Mouse (Mus musculus) left cerebral cortex, adult 8-10 months (tissue): ENCODE data around the gene Vamp4. TPM values are rescaled to one million over a fixed set of nuclear protein-coding genes. Genes with fewer than 3 reads are reported as not detected.
A peak's percentile ranks its signal among the peaks of the same experiment; 100 is the strongest.
"Not testable (repeated sequence)": the region's sequence is repeated elsewhere in the genome, so short reads cannot be mapped to it uniquely, and the experiment has no call there.

Experiments used
- DNase-seq, 2 experiments: peaks; one replicate each; pipeline ENCODE4 v3.0.0; 2022; ENCODE audit warnings: low spot score in 2 of 2
- total RNA-seq, 4 experiments: library from RNA; stranded (reverse); gene quantifications; 2 replicates each; pipeline ENCODE4 v1.2.4; 2022

Gene Vamp4
- total RNA-seq, 4 experiments from 2014 or later, result 97.3 to 120 (median 106) TPM

DNA sequence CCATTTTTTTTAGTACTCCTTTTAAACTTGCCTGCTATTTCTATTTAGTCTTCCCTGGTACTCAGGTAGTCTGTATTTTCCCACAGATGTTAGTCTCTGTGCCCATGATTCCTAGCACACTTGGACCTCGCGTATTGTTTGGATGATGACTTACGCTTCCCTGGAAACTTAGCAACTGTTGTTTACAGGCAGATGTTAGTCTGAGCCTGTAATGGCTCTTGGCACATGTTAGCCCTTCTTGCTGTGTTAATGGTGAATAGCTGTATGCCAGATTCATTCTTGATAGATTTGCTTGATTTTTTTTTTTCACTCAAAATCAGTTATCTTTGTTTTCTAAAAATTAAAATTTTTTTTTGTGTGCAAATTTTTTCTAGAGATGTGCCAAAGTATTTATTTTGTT lies 18.3 kb downstream of the Vamp4 start:
- DNase-seq, result no peak

DNA sequence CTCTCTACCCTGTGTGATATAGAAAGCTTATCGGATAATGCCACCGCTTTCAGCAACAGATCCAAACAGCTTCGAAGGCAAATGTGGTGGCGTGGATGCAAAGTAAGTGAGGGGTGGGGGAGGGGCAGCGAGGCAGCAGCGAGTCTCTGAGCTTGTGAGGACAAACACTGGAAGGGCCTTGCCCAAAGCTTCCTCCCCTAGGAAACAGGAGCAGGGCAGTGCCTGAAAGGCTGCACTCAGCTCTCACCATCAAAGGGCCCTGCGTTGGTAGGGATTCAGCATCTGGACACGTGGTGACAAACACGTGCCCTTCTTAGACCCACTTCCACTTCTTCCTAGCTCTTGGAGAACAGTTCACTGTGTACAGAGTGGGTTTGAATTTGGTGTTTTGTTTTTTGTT lies 19.1 kb downstream of the Vamp4 start:
- DNase-seq, result no peak

DNA sequence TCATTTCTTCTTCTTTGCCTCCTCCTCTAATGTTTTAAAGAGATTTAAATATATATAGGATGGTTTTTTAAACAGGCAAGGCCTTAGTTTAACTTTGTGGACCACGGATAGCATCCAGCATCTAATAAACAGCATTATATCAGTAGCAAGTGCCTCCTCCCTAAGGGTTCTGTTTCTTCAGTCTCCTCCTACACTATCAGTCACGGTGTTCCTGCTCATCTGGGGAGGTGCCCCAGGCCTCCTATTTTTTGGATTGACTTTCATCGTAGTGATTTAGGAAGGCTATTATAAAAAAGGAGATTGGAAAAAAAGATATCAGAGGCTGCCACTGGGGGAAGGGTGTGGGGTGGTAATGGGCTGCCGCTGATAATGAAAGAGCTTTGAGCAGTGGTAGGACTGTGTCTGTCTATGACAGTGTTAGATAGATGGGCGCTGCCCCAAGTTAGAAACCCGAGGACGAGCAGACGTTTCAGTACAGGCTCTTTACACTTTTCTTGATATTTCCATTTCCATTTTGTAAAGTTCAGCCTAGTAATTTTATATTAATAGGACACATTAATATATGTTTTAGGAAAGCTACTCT lies 20.2 kb downstream of the Vamp4 start:
- no peak for DNase-seq

DNA sequence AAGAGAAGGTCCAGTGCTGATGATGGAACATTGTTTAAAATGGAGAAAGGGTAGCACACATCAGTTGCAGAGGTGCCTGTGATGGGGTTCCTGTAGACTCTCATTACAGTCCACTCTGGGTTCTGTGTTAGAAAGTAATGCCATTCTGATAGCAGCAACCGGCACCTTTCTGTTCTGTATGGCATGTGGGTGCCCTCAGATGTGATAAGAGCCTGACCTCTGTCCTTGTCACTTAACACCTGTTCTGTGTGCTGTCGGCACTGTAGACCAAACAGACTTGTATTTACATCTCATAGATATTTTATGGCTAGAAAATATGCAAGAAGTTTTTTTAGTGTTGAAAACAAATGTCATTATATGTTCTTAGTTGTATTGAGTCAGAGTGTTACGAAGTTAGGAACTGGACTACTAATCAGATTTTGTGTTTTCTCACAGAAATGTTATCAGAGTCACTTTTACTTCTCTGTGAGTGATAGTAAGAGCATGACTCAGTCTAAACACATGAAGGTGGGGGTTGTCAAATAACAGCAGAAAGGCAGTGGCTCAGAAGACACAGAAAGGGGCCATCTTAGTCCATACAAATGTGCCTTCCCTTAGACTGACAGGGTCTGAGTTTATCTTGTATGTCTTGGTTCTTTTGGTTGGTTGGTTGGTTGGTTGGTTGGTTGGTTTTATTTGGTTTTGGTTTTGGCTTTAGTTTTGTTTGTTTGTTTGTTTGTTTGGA lies 27.2 kb downstream of the Vamp4 start:
- DNase-seq, result no peak

DNA sequence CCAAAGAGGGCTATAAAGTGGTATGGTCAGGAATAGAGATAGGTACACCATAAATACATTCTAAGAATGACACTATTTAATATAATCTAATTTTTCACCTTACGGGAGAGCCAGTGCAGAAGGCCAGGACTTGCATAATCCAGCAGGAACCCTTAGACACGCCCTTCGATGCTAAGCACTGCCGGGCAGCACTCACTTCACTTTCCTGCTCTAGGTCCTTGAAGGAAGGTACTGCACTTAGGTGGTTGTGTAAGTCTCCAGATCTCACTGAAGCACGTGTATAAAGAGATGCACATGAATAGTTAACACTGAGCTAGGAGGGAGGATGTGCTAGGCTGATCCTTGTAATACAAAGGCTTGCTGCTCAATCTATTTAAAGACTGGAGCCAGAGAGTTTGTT lies 29.3 kb downstream of the Vamp4 start:
- no peak for DNase-seq

DNA sequence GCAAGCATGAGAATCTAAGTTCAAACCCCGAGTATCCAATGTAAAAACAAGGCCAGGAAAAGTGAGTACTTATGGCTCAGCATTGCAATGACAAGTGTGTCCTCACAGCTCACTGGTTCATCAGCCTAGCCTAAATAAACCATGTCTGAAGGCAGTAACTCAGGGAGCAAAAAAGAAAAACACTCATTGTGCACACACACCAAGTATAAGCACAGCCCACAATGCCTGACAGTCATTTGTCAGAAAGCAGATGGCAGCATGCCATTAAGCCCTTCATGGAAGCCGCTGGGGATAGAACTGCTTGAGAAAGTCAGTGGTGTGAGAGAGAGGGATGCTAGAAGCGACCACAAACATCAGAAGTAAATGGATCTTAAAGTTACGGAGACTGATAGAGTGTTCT lies 31.0 kb downstream of the Vamp4 start:
- no peak for DNase-seq

DNA sequence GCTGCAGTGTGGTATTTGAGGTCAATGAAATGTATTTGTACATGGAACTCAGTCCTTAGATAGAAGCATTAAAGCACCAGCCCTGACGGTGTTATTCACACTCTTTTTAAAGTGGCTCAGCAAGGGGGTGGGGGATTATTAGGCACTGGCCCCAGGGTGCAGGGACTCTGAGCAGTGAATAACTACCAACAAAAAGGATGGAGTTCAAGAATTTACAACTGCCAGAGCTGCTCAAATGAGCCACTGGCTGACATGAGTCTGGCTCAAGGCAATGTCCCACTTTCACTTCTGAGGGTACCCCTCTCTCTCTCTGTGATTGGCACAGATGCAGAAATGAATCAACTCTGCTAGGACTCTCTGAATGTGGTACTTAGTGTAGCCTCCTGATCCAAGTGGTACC lies 37.8 kb downstream of the Vamp4 start:
- DNase-seq, result no peak

DNA sequence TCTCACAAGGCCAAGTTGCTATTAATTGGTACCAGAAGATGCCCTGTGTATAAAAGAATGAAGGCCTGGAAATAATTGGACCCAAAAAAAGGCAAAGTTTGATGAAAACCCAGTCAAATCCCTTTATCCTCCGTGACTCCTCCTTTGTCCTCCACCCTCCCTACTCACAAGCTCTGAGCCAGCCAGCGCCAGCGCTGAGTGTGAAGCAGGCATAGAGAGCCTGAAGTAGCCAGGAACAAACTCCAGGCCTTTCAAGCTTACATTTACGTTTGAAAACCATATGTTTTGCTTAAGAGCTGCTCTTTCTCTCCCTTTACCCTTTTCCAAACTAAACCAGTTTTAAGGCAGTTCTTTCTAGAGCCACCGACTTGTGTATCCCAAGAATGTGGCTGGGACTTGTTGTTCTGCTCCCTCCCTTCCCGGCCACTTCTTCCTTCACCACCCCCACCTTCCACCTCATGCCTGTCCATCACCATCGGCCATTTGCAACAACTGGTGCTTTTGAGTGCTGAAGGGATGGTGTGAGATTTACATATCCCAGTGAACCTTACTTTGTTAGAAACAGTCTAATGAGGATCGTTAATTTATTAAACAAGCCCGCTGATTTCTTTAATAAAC lies 39.4 kb downstream of the Vamp4 start:
- DNase-seq, result no peak

DNA sequence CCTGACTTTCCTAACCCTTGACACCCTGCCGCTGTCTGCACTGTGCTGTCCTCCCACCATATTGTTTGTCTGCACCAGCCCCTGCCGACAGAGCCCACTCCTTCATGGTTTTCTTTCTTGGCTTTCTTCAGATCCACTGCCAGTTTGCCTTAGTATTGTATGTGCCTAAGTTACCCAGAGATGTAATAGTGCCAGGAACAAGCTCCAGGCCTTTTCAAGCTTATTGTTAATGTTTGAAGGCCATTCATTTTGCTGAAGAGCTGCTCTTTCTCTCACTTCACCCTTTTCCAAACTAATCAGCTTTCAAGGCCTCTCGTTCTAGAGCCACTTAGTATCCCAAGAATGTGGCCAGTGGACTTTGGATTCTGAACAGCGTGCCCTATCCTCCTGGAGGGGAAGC lies 40.9 kb downstream of the Vamp4 start:
- DNase-seq, result no peak

DNA sequence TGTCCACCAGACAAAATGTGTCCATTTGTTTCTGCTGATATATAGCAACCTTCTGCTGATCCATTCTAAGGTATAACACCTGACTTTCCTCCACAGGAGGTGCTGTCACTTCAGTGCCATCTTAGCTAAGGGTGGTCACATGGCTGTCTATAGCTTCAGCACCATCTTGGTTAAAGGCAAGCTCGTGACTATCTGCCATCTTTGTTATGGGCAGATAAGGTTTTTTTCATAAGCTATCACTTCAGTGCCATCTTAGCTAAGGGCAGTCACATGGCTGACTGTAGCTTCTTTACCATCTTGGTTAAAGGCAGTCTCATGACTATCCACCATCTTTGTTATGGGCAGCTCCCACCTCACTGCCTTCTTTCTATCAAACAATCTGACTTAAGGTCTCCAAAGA lies 45.2 kb downstream of the Vamp4 start:
- DNase-seq, result peak in 1 of 2 experiments; percentile 16

DNA sequence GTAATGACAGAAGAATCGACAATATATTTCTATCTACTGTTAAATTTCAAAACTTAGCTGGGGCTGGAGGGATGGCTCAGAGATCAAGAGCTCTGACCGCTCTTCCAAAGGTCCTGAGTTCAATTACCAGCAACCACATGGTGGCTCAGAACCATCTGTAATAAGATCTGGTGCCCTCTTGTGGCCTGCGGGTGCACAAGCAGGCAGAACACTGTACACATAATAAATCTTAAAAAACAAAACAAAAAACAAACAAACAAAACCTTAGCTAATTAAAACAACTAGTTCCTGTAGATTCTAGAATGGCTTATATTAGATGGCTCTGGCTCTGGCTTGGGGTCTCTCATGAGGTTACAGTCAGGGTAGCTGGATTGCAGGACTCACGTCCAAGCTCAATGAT lies 50.2 kb downstream of the Vamp4 start:
- no peak for DNase-seq

DNA sequence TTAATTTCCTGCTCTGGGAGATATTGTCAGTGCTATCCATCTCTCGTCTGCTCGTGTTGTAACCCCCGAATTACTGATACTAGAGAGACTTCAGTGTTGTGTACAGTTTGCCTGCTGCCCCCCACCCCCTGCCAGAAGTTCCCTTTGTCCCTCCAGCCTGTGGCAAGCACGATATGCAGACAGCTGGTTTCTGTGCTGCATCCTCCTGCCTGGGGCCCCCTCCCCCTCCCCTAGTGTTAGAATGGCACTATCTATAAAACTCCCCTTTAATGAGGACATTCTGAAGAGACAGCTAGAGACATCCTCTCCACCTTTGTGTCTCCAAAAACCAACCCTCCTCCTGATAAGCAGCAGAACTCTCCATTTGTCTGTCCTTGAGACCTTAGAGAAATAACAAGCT lies 53.6 kb downstream of the Vamp4 start:
- no peak for DNase-seq

DNA sequence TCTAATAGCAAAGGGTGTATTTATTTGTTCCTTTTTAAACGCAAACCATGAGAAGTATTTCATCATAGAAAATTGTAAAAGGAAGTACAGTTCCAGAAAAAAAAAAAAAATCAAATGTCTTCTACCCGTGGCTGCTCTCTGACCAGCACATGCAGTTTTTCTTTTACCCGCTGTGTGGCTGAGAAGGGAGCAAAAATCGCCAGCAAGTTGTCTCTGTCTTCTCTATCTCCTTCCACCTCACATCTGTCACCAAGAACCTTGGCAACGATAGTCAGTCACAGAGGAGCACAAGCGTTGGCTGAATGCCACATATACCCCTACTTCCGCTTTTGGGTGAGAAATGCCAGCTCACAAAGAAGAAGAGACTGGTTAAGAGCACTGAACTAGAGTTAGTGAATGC lies 54.9 kb downstream of the Vamp4 start:
- no peak for DNase-seq

DNA sequence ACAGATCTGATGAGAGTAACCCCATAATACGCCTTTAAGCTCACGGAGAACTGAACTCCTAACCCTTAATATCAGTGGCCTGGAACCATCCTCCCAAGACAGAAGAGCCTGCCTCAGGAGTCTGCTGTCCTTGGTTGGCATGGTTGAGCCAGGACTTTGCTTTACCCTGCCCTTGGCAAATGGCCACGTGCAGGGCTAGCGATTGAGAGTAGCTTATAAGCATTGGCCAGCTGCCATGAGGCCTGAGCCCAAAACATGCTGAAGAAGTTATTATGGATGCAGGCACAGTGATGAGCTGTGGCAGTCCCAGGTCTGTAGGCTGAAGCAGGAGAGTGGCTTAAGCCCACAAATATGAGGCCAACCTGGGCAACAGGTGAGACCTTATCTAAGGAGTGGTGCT lies 57.5 kb downstream of the Vamp4 start:
- DNase-seq, result not testable (repeated sequence)

DNA sequence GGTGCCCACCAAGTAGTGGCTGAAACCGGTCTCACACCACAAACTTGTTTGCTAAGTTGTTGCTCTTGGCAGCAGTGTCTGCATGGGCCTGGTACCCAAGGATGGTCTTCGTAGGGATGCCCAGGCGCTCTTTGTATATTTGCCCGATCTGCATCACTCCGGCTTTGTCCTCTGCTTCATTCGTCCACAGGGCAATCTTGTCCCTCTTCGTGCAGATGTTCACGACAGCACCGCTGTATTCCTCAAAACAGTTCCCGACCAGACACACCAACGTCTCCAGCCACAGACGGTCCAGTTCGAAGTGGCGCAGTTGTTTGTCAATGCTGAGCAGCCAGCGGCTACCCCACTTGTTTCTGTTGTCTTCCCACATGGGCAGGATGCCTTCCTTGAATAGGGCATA lies 58.0 kb downstream of the Vamp4 start:
- DNase-seq, result not testable (repeated sequence)

DNA sequence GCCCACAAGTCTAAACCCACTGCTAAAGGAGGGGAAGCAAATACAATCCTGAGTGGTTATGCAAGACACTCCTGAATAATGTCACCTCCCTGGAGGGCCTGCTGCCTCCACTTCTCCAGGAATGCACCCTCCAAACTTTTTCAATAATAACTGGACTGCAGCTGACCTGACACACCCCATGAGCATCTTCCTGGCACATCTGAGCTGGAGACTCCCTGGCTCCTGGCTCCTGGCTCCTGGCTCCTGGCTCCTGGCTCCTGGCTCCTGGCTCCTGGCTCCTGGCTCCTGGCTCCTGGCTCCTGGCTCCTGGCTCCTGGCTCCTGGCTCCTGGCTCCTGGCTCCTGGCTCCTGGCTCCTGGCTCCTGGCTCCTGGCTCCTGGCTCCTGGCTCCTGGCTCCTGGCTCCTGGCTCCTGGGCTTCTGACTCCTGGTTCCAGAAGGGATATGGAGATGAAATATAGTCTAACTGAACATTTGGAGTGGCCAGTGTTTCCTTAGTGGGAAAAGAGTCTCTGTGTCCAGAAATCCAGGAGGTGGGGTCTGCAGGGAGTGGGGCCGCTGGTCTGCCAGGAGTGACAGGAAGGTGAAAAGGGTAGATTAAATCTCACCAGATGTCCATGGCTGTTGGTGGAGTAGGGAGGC lies 65.1 kb downstream of the Vamp4 start:
- DNase-seq, result not testable (repeated sequence)

DNA sequence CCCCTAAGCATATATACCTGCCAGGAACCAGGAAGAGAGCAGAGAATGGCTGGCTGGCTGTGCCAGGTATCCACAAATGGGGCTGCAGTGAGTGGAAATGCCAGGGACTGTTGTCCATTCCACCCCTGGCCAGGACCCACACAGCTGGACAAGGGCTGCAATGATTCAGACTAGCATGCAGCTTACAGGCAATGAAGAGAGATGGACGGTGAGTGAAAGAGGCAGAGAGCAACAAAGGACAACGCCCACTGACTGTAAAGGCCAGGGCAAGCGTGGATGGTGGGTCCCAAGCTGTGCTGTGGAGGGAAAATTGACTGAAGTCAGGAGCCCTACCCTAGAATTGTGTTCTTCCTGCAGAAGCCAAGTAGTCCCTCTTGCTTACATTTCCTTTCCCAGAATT lies 66.2 kb downstream of the Vamp4 start:
- no peak for DNase-seq

DNA sequence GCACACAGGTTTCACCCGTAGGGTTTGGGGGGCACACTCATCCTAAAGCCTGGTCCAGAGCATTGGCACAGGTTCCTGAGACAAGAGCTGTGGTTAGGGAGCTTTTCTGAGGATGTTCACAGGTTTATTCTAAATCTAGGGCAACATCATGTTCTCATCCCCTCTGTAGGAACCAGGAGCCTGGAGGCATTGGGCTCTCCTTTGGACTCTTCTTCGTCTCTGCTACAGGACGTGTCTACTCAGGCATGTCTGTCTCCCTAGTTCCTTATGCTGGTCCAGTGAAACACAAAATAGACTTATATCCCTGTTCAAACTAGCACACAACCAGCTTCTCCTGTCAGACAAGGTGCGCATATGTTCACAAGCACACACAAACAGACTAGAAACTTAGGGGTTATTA lies 68.2 kb downstream of the Vamp4 start:
- DNase-seq, result no peak

DNA sequence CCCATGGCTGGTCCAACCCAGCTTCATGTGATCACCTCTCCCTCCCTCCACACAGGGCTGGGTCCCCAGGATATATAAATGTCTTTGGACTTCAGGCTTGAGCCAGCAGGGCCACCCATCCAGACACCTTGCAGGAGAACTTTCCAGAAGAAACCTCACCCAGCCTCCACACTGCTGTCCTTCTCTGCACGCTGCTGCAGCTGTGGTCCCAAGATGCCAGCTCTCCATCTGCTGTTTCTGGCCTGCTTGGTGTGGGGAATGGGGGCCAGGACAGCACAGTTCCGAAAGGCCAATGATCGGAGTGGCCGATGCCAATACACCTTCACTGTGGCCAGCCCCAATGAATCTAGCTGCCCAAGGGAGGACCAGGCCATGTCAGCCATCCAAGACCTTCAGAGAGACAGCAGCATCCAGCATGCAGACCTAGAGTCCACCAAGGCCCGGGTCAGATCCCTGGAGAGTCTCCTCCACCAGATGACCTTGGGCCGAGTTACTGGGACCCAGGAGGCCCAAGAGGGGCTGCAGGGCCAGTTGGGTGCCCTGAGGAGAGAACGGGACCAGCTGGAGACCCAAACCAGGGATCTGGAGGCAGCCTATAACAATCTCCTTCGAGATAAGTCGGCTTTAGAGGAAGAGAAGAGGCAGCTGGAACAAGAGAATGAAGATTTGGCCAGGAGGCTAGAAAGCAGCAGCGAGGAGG lies 68.9 kb downstream of the Vamp4 start, which contains the start of gene Myoc:
TSS of gene Myoc (plus strand) at position 105 of the 700 bp plus-strand sequence.
- DNase-seq, result no peak

DNA sequence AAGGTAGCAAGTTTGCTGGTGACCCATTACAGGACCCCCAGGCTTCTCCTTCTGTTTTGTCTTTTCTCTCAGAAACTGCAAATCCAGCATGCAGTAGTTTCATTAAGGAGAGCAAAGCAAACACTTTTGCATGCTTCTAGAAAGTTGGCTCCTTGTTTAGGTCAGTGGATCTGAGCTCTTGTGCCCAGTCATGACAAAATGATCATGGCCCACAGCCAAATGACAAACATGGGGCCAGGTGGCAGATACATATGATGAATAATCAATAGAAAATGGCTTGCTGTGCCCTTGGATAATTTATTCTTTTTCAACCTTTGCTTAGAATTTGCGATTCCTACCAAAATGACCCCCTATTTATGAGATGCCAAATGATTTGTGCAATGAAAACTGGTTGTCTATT lies 69.5 kb downstream of the Vamp4 start:
- DNase-seq, result no peak

DNA sequence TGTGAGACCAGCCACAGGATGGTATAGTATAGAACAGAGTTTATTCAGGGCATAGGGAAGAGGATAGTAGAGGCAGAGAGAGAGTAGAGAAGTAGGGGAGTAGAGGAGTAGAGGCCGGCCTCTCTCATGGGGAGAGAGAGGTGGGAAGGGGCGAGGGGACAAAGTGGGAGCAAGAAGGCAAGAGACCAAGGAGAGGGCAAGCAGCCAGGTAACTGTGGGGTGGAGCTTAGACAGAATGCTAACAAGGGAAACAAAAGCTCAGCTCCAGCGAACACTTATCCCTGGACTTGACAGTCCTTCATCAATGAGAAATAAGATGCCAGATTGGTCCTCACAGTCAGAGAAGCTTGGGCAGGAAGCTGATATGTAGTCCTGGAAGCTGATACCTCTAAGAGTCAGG lies 72.3 kb downstream of the Vamp4 start:
- DNase-seq, result no peak

DNA sequence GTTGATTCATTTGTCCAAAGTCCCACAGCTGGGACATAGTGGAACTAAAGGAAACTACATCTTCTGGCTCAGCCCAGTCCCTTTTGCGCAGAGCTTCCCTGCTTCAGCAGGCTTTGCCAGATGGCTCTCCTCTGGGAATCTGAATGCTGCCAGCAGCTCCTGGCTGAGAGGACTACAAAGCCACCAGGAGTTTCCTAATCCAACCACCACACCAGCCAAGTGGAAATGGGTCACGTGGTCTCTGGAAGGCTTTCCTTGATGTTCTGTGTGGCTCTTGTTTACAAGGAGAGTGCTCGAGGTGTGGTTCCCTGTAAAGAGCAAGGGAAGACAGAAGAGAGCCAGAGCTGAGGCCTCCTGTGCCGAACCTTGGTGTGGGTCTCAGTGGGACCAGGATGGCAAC lies 73.4 kb downstream of the Vamp4 start:
- DNase-seq, result peak in 1 of 2 experiments; percentile 63
